Mouse (Mus musculus) thymus, postnatal 36 days (tissue): ENCODE measurements at regions not wholly inside any gene's neighbourhood (a gene's known extent, or its start where the extent isn't known, plus 50 kb on each side); places are given as distances from the start of the nearest gene placed in this dataset.

ENCODE experiments used
- DNase-seq, 2 experiments: peaks; one replicate each; pipeline ENCODE4 v3.0.0; 2022; ENCODE audit warnings: mixed read lengths in 2 of 2

DNA sequence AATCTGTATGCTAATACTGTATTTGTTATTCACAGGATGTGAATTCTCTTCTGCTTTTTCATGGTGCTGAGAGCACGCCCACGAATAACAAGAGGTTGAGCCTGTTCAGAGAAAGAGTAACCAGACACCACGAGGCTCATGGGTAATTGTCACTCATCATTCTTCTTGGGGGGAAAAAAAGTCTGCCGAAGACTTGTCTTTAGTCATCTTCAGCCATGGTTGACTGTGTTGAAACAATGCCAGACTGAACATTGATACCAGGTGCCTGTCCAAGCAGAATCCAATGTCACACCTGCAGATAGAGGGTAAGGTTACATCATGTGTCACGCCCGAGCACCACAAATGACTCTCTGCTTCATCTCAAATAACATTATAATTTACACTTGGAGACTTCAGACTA is 418.5 kb downstream of the Fgf9 start:
- DNase-seq: no peak

DNA sequence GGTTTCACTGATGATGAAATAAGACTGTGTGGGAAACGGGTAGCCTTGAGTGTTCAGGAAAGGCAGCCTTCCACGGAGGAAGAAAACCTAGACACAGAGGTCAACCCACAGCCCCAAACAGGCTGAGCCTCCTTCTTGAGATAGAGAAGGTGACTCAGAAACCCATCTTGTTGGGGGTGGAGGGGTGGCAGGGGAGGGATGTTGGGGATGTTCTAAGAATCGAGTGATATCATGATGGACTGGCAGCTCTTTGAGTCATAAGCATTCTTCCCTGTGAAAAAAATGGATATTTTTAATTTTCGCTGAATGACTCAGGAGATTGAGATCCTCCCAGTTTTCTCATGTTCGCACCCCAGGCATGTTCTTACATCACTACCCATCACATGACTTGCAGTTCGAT is 417.5 kb downstream of the Fgf9 start:
- DNase-seq: no peak

DNA sequence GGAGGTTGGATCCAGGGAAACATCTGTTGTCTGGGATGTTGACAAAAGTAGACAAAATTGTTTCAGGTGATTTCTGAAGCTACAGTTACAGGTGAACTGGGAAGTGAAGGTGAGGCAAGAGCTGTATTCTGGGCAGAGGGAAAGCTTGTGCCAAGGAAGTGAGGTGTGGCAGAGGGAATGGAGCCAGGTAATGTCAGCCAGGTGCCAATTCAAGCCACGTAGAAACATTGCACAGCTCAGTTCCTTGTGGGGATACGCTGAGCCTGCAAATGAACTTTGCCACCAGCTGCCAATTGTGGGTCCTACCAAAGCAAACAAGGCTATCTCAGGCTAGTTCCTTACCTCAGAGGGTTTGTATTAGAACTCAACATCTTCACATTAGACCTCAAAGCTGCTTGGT is 410.1 kb downstream of the Fgf9 start:
- DNase-seq: no peak

DNA sequence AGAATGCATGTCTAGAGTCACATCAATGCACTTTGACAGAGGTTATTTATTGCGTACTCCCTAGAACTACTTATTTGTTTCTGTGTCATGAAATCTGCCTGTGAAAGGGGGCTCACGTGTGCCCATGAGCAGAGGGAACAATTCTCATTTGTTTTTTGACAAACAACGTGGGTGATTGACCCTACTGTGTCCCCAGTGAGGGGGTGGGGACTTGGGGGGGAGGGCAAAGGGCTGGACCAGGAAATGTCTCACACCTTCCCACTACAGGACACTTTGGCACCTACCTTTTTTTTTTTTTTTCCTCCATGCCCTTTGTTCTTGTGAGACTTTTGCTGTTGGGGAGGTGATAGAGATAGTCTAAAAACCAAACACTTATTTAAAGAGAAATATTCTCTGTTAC is 400.3 kb downstream of the Fgf9 start:
- no peak for DNase-seq

DNA sequence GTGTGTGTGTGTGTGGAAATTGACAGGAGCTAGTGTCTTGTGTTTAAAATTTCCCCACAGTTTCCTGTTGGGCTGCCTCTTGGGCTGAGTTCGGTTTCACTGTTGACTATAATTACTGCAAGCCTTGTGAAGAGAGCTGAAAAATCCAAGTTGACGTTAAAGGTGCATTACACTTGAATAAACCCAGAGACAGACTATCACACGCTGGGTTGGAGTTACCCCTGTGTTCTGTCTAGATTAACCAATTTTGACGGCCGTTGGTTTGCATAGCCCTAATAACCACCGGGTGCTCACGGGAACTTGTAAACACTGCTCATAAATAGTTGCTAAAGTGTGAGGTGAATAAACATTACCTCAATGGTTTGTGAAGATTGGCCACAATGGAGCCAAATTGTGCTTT is 398.1 kb downstream of the Fgf9 start:
- DNase-seq: no peak

- DNase-seq: no peak
Measured at GRCm38 (mm10) chr14:58467856-58468255, 397.5 kb downstream of the Fgf9 start.

GRCm38 (mm10) chr14:58446776-58447354 is 376.5 kb downstream of the Fgf9 start:
- no peak for DNase-seq

DNA sequence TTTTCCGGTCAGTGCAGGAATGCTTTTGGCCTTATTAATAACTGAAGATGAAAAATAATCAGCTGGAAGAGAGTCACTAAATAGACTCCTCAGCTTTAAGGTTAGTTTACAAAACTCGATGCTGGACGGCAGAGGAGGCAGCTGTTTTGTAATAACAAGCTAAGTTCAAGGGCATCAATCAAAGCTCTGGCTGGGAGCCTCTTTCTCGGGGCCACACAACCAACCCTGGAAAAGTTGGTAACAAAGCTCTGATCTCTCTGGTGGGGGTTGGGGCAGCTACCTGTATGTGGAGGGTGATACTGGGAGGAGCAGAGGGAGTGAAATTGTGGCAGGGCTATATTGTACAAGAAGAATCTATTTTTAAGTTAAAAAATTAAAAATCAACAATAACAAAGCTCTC is 374.1 kb downstream of the Fgf9 start:
- DNase-seq: no peak

DNA sequence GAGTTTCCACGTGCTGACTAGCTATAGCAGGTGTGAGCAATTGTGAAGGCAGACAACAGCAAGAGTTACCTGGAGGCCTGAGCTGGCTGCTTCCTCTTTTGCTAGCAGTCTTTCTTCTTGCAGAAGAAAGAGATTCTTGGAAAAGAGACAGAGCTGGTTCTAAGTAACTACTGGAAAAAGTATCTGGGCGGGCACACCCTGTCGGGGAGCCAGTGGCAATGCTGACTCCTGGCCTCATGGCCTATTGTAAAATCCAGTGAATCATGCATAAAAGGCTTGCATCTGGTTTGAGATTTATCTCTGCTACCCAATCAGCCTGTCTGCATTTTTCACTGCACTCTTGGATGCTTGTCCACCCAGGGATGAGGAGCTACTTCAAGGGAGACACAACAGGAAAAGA is 372.2 kb downstream of the Fgf9 start:
- DNase-seq: no peak

DNA sequence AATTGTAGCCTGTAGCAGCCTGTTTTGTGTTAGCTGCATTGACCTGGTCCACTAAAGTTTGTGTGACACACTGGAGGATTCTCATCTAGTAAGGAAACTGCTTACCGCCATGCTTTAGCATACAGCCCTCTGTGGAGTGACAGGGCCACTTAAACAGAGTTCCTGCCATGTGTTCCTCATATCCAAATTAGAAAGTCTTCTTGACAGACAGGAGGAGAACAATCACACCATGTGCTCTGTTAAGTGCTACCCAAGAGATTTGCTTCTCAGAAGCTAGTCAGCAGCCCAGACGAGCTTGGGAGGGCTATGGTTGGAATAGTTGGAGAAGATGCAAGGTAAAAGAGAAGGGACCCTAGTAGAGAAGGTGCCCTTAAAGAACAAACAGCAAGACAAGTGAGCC is 369.6 kb downstream of the Fgf9 start:
- DNase-seq: no peak

- DNase-seq: no peak
Measured at GRCm38 (mm10) chr14:58436096-58436495, 365.7 kb downstream of the Fgf9 start.

- no peak for DNase-seq
Measured at GRCm38 (mm10) chr14:58426472-58426871, 356.1 kb downstream of the Fgf9 start.

DNA sequence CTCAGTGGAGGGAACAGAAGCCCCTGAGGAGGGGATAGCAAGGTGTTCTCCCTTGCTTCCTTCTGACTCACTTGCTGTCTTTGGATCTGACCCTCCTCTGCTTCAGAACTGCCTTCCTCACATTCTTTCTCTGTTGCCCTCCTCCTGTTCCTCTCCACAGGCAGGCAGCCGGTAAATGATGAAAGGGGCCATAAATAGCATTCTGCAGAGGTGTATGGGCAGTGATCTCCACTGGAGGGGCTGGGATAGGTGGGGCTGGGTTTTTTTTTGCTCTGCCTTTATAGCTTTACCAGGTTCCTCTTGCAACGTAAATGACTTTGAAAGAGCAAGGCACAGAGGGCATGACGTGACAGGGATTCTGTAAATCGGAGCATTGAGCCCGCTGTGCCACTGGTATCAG is 351.6 kb downstream of the Fgf9 start:
- no peak for DNase-seq

DNA sequence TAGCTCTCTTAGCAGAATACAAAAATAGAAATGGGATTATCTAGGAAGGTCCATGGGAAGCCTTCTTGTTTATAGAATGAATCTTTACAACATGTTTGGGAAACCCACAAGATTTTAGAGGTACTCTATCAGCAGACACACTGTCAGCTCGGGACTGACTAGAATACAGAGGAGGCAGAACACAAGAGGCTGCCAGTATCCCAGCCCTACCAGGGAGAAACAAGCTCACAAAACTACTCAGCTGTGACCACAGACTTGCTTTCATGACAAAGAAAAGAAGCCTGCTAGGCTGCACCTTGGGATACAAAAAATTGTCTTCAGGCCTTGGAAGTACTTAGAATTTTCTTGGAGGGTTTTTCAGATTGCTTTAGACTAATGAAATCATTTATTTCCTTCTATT is 347.2 kb downstream of the Fgf9 start:
- no peak for DNase-seq

DNA sequence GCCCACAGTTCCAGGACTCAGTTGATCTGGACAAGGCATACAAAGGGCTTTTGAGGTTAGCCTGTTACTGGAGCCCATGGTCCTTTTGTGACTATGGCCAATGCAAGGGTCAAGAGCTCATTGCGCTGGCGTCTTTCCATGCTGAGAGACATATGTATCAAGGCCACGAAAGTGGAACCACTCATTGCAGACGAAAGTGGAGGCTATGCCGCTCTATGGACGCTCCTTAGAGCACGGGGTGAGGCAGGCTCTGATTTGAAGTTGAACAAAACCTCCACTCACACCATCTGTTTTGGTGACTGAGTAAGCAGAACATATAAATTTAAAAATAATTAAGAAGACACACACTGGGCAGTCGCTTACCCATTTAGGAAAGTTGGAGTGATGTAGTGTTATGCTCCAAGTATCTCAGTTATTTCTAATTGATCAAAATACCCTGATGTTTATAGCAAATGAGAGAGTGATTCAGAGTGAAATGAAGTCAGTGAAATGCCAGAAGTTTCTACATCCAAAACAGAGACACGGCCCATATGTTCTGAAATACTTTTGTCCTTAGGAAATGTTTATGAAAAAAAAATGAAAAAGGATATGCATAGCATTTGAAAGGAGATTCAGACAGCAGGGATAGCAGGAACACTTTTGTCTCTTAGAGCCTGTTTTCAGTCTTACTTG is 321.8 kb downstream of the Fgf9 start:
- DNase-seq: no peak

- DNase-seq: no peak
Measured at GRCm38 (mm10) chr14:58390741-58391140, 320.4 kb downstream of the Fgf9 start.

- no peak for DNase-seq
Measured at GRCm38 (mm10) chr14:58387348-58388000, 317.1 kb downstream of the Fgf9 start.

DNA sequence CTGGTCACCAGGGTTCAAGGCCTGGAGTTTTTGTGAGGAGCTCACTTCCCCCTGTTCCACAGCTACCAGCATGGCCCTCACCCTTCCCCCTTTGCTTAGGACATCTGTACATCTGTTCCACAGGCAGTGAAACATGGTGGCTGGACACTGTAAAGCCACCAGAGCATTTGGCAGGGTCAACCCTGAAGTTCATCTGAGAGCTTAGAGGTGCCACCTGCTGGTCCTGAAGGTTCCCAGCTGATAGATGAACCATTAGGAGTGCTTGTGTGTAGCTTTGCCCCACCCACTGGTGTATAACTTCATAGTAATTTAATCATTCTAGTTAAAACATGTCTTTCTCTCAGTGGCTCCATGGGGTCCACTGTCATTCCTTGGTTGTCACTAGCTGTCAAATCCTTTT is 304.7 kb downstream of the Fgf9 start:
- no peak for DNase-seq

DNA sequence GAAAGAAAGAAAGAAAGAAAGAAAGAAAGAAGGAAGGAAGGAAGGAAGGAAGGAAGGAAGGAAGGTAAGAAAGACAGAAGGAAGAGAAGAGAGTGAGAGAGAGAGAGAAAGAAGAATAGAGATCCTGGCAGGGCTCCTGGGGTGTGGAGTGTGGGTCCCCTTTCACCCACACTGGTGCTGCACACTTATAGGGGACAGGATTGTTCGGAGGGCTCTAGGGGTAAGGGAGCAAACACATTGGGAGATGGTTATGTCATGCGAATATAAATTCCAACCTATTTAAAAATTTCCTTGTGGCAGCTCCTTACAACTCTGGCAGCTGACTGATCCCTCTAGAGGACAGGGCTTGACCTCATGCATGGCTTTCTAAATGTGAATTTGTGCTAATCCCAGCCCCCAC is 286.5 kb downstream of the Fgf9 start:
- no peak for DNase-seq

GRCm38 (mm10) chr14:58352986-58353385 is 282.6 kb downstream of the Fgf9 start:
- DNase-seq: no peak

GRCm38 (mm10) chr14:58336148-58336547 is 265.8 kb downstream of the Fgf9 start:
- no peak for DNase-seq

DNA sequence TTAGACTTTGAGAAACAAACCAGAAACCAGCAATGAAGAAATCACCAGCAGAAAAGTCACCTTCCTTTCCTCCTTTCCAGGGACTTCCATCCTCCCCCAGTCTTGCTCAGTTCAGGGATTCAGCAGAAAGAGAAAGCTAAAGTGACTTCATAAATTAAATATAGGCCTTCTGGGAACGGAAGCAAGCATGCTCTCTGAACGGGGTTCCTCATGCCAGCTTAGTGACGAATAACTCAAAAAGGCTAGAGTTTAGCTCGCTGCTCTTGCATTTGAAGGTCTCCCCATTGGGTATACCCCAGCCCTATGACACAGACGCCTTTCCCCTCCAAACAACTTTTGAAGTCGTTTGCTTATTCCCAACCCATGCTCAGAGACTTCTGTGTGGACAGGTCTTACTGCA is 252.8 kb downstream of the Fgf9 start:
- DNase-seq: no peak

DNA sequence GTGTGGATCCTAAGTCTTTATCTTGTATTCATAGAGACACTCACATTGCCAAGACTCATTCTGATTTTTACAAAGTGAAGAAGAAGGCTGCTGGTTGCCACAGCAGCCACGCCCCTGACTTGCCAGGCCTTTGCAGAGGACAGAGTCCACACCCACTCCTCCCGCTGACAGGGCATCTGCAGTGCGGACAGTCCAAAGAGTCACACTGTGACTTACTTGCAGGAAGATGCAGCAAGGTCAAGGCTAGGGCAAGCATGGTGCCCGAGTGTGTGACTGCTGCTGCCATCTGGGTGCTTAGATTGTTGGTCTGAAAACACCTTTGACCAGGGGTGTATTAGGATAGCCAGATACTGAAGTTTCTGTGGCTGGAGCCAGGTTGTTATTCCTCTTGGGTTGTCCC is 252.1 kb downstream of the Fgf9 start:
- DNase-seq: no peak

GRCm38 (mm10) chr14:58321875-58322274 is 251.5 kb downstream of the Fgf9 start:
- DNase-seq: no peak

DNA sequence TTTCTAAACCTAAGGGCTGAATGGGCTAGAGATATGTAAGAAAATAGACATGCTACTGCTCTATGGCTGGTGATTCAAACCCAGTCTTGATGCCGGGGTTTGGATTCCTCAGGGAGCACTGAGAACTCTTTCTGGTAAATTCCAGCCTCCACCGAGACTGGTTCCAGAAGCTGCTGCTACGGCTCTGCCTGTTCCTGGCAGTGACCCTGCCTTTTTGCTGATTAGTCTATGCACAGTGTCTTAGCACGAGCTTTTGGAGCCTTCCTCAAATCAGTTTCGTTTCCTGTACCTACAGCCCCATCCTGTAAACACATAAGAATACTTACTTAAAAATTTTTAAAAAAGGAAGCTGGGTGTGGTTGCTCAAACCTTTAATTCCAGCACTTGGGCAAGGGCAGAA is 250.9 kb downstream of the Fgf9 start:
- DNase-seq: no peak
